Mouse (Mus musculus) right cerebral cortex, postnatal 10 days (tissue): ENCODE measurements around the gene Cacng4.

Experiments
- DNase-seq, 2 experiments: peaks; one replicate each; pipeline ENCODE4 v3.0.0; 2021; ENCODE audit warnings: low spot score in 2 of 2

Gene Cacng4

GRCm38 (mm10) chr11:107720264-107721021, 73.9 kb downstream of the Cacng4 start:
- no peak for DNase-seq

- DNase-seq, result no peak
These were observed 77.9 kb downstream of the Cacng4 start, which contains the start of gene Cacng1 for GRCm38 (mm10) chr11:107716332-107716938. TSS of gene Cacng1 (minus strand) at chr11:107716522.

- DNase-seq, result no peak
These were observed 80.0 kb downstream of the Cacng4 start for GRCm38 (mm10) chr11:107714368-107714767.

- DNase-seq, result no peak
These were observed 84.0 kb downstream of the Cacng4 start for GRCm38 (mm10) chr11:107710379-107710778.

GRCm38 (mm10) chr11:107707897-107708610, 86.3 kb downstream of the Cacng4 start:
- no peak for DNase-seq

- DNase-seq, result no peak
These were observed 88.8 kb downstream of the Cacng4 start for GRCm38 (mm10) chr11:107705476-107706074.

GRCm38 (mm10) chr11:107705060-107705459, 89.3 kb downstream of the Cacng4 start:
- DNase-seq, result no peak

- DNase-seq, result no peak
These were observed 90.9 kb downstream of the Cacng4 start for GRCm38 (mm10) chr11:107703272-107704134.

GRCm38 (mm10) chr11:107699967-107700366, 94.4 kb downstream of the Cacng4 start:
- no peak for DNase-seq

- DNase-seq, result no peak
These were observed 101.0 kb downstream of the Cacng4 start for GRCm38 (mm10) chr11:107693338-107693737.

GRCm38 (mm10) chr11:107691569-107691968, 102.8 kb downstream of the Cacng4 start:
- DNase-seq, result no peak

GRCm38 (mm10) chr11:107688480-107688879, 105.9 kb downstream of the Cacng4 start:
- no peak for DNase-seq

GRCm38 (mm10) chr11:107686290-107686689, 108.1 kb downstream of the Cacng4 start:
- DNase-seq, result no peak

GRCm38 (mm10) chr11:107683544-107684465, 110.6 kb downstream of the Cacng4 start:
- DNase-seq, result no peak

GRCm38 (mm10) chr11:107682694-107683355, 111.5 kb downstream of the Cacng4 start:
- no peak for DNase-seq
